Mouse (Mus musculus): Measurements from ENCODE around the gene Gid4. TPM values are rescaled to one million over a fixed set of nuclear protein-coding genes. Genes with fewer than 3 reads are reported as not detected.

Gid4 gene
- total RNA-seq, 1 experiment, result 19.7 TPM

GRCm38 (mm10) chr11:60418473-60418803 lies 1.5 kb downstream of the Gid4 start:
- in situ Hi-C loops (cut with MboI; ENCODE audit: low sequenced_read_pairs in 2 of 2, unreplicated experiment in 2 of 2), result no loop called here
- Histone ChIP-seq H3K27ac (ENCODE audit: insufficient read depth, low read depth, low read length, poor library complexity, severe bottlenecking) (no peak overlapping the region), H3K9ac (ENCODE audit: insufficient read depth, low read depth, low read length, poor library complexity, severe bottlenecking) (peak overlapping the region; percentile 88), H3K4me3 (ENCODE audit: insufficient read depth in 1 of 2, low read depth in 1 of 2, low read length in 2 of 2, poor library complexity in 1 of 2, severe bottlenecking in 1 of 2) (peak overlapping the region; percentile 91 to 96), H3K9me3 (ENCODE audit: control insufficient read depth, insufficient read depth, low read depth, low read length) (no peaks in the 10 kb centered on the region), H3K4me1 (ENCODE audit: control insufficient read depth in 2 of 2, insufficient read depth in 2 of 2, low read length in 2 of 2, poor library complexity in 1 of 2) (peaks cover 0 to 5% of the 10 kb centered on the region in 2 experiments; a peak in 3 of 4 replicates), H3K36me3 (ENCODE audit: control insufficient read depth, insufficient read depth, low read length, poor library complexity, severe bottlenecking) (no peaks in the 10 kb centered on the region)
- no peak for TF ChIP-seq HCFC1 (IDR thresholded peaks at IDR 0.05; ENCODE audit: borderline replicate concordance, insufficient read depth, low read length)
- no peak for TF ChIP-seq CHD2 (IDR thresholded peaks at IDR 0.05; ENCODE audit: low read depth, low read length)
- TF ChIP-seq MAFK (IDR thresholded peaks at IDR 0.05; ENCODE audit: insufficient read depth, low read depth, low read length), result no peak
- no peak for TF ChIP-seq ZC3H11A (IDR thresholded peaks at IDR 0.05; ENCODE audit: borderline replicate concordance, low read depth, low read length)
- TF ChIP-seq ZNF384 (IDR thresholded peaks at IDR 0.05; ENCODE audit: low read depth, low read length), result no peak
- DNase-seq (ENCODE audit: low read depth, low spot score), result no peak

GRCm38 (mm10) chr11:60422046-60422668 lies 5.2 kb downstream of the Gid4 start:
- no peak for DNase-seq (ENCODE audit: low read depth, low spot score)
- Histone ChIP-seq H3K9me3 (ENCODE audit: control insufficient read depth, insufficient read depth, low read depth, low read length) (no peaks in the 10 kb centered on the region), H3K27ac (ENCODE audit: insufficient read depth, low read depth, low read length, poor library complexity, severe bottlenecking) (no peak overlapping the region), H3K36me3 (ENCODE audit: control insufficient read depth, insufficient read depth, low read length, poor library complexity, severe bottlenecking) (no peaks in the 10 kb centered on the region; the same call in 1 of the 2 replicates), H3K4me1 (ENCODE audit: control insufficient read depth in 2 of 2, insufficient read depth in 2 of 2, low read length in 2 of 2, poor library complexity in 1 of 2) (peaks cover 0 to 5% of the 10 kb centered on the region in 2 experiments; a peak in 3 of 4 replicates), H3K4me3 (ENCODE audit: insufficient read depth in 1 of 2, low read depth in 1 of 2, low read length in 2 of 2, poor library complexity in 1 of 2, severe bottlenecking in 1 of 2) (no peak overlapping the region), H3K9ac (ENCODE audit: insufficient read depth, low read depth, low read length, poor library complexity, severe bottlenecking) (no peak overlapping the region)
- in situ Hi-C loops (cut with MboI; ENCODE audit: low sequenced_read_pairs in 2 of 2, unreplicated experiment in 2 of 2), result no loop called here
- TF ChIP-seq HCFC1 (IDR thresholded peaks at IDR 0.05; ENCODE audit: borderline replicate concordance, insufficient read depth, low read length) (no peak), ZNF384 (IDR thresholded peaks at IDR 0.05; ENCODE audit: low read depth, low read length) (peak; percentile 94)

GRCm38 (mm10) chr11:60423006-60423405 lies 6.1 kb downstream of the Gid4 start:
- no peaks in the 10 kb centered on the region; the same call in 1 of the 2 replicates for H3K36me3 ChIP-seq (ENCODE audit: control insufficient read depth, insufficient read depth, low read length, poor library complexity, severe bottlenecking)
- no peaks in the 10 kb centered on the region for H3K9me3 ChIP-seq (ENCODE audit: control insufficient read depth, insufficient read depth, low read depth, low read length)
- TF ChIP-seq ZC3H11A (IDR thresholded peaks at IDR 0.05; ENCODE audit: borderline replicate concordance, low read depth, low read length) (no peak), ZNF384 (IDR thresholded peaks at IDR 0.05; ENCODE audit: low read depth, low read length) (no peak), HCFC1 (IDR thresholded peaks at IDR 0.05; ENCODE audit: borderline replicate concordance, insufficient read depth, low read length) (no peak), MAFK (IDR thresholded peaks at IDR 0.05; ENCODE audit: insufficient read depth, low read depth, low read length) (no peak), CHD2 (IDR thresholded peaks at IDR 0.05; ENCODE audit: low read depth, low read length) (no peak)
- DNase-seq (ENCODE audit: low read depth, low spot score), result peak; percentile 33
- peaks cover 0 to 5% of the 10 kb centered on the region in 2 experiments; a peak in 3 of 4 replicates for H3K4me1 ChIP-seq (ENCODE audit: control insufficient read depth in 2 of 2, insufficient read depth in 2 of 2, low read length in 2 of 2, poor library complexity in 1 of 2)
- no peak overlapping the region for H3K4me3 ChIP-seq (ENCODE audit: insufficient read depth in 1 of 2, low read depth in 1 of 2, low read length in 2 of 2, poor library complexity in 1 of 2, severe bottlenecking in 1 of 2)
- H3K27ac ChIP-seq (ENCODE audit: insufficient read depth, low read depth, low read length, poor library complexity, severe bottlenecking), result peak overlapping the region; percentile 27; the same call in 1 of the 2 replicates
- in situ Hi-C loops (cut with MboI; ENCODE audit: low sequenced_read_pairs in 2 of 2, unreplicated experiment in 2 of 2), result no loop called here
- H3K9ac ChIP-seq (ENCODE audit: insufficient read depth, low read depth, low read length, poor library complexity, severe bottlenecking), result no peak overlapping the region

GRCm38 (mm10) chr11:60426417-60426816 lies 9.5 kb downstream of the Gid4 start:
- in situ Hi-C loops (cut with MboI; ENCODE audit: low sequenced_read_pairs in 2 of 2, unreplicated experiment in 2 of 2), result no loop called here
- Histone ChIP-seq H3K27ac (ENCODE audit: insufficient read depth, low read depth, low read length, poor library complexity, severe bottlenecking) (no peak overlapping the region), H3K4me1 (ENCODE audit: control insufficient read depth in 2 of 2, insufficient read depth in 2 of 2, low read length in 2 of 2, poor library complexity in 1 of 2) (peaks cover 0 to 5% of the 10 kb centered on the region in 2 experiments; a peak in 3 of 4 replicates), H3K9me3 (ENCODE audit: control insufficient read depth, insufficient read depth, low read depth, low read length) (no peaks in the 10 kb centered on the region), H3K9ac (ENCODE audit: insufficient read depth, low read depth, low read length, poor library complexity, severe bottlenecking) (no peak overlapping the region), H3K4me3 (ENCODE audit: insufficient read depth in 1 of 2, low read depth in 1 of 2, low read length in 2 of 2, poor library complexity in 1 of 2, severe bottlenecking in 1 of 2) (no peak overlapping the region), H3K36me3 (ENCODE audit: control insufficient read depth, insufficient read depth, low read length, poor library complexity, severe bottlenecking) (peaks cover 2% of the 10 kb centered on the region)
- DNase-seq (ENCODE audit: low read depth, low spot score), result no peak
- TF ChIP-seq CHD2 (IDR thresholded peaks at IDR 0.05; ENCODE audit: low read depth, low read length) (no peak), HCFC1 (IDR thresholded peaks at IDR 0.05; ENCODE audit: borderline replicate concordance, insufficient read depth, low read length) (no peak), ZNF384 (IDR thresholded peaks at IDR 0.05; ENCODE audit: low read depth, low read length) (no peak), ZC3H11A (IDR thresholded peaks at IDR 0.05; ENCODE audit: borderline replicate concordance, low read depth, low read length) (no peak), MAFK (IDR thresholded peaks at IDR 0.05; ENCODE audit: insufficient read depth, low read depth, low read length) (no peak)

Data from ES-E14 (cell line).